Mouse (Mus musculus) liver, embryonic 11.5 days (tissue): ENCODE measurements at regions not wholly inside any gene's neighbourhood (a gene's known extent, or its start where the extent isn't known, plus 50 kb on each side); places are given as distances from the start of the nearest gene placed in this dataset.

ENCODE experiments used
- ATAC-seq: fragments of 200-750 bp; cut with Nextera tagmentation; replicated peaks from 2 replicates; pipeline ENCODE4 v1.8.0; 2017; ENCODE audit warnings: moderate number of reproducible peaks, mild to moderate bottlenecking, moderate TSS enrichment, moderate library complexity; ENCODE audit not compliant: low FRiP score
- DNase-seq: peaks from one replicate; pipeline ENCODE4 v3.0.0-alpha.2; 2017; ENCODE audit warnings: low spot score
- H3K27ac ChIP-seq: fragments of 300-500 bp; sonication (generic); 2 replicates; pipeline ENCODE4 v1.5.1; 2014; ENCODE audit warnings: mild to moderate bottlenecking, low read depth, low read length, control low read depth
- H3K27me3 ChIP-seq: fragments of 300-500 bp; sonication (generic); replicated peaks from 2 replicates; pipeline ENCODE4 v1.6.1; 2014; ENCODE audit warnings: low read length, mixed read lengths; ENCODE audit not compliant: control insufficient read depth, insufficient read depth
- H3K36me3 ChIP-seq: fragments of 300-500 bp; sonication (generic); 2 replicates; pipeline ENCODE4 v1.6.1; 2014; ENCODE audit warnings: mild to moderate bottlenecking, low read length, moderate library complexity, mixed read lengths; ENCODE audit not compliant: control insufficient read depth, insufficient read depth
- H3K4me1 ChIP-seq: fragments of 300-500 bp; sonication (generic); replicated peaks from 2 replicates; pipeline ENCODE4 v1.6.1; 2014; ENCODE audit warnings: low read length, mixed read lengths; ENCODE audit not compliant: control insufficient read depth, insufficient read depth
- H3K4me2 ChIP-seq: fragments of 300-500 bp; sonication (generic); 2 replicates; pipeline ENCODE4 v1.6.1; 2014; ENCODE audit warnings: mild to moderate bottlenecking, control low read depth, moderate library complexity
- H3K4me3 ChIP-seq: fragments of 300-500 bp; sonication (generic); 2 replicates; pipeline ENCODE4 v1.5.1; 2014; ENCODE audit warnings: low read depth, low read length, control low read depth
- H3K9ac ChIP-seq: fragments of 300-500 bp; sonication (generic); 2 replicates; pipeline ENCODE4 v1.6.1; 2014; ENCODE audit warnings: low read depth, low read length, control low read depth
- H3K9me3 ChIP-seq: fragments of 300-500 bp; sonication (generic); 2 replicates; pipeline ENCODE4 v1.6.1; 2016; ENCODE audit warnings: low read length, inconsistent platforms, mixed read lengths; ENCODE audit not compliant: control insufficient read depth
- WGBS: fragments of 180-500 bp; shearing (Covaris S2); extraction: QIAGEN DNeasy Blood & Tissue Kit; methylation state at CpG from one replicate; pipeline ENCODE4 v1.1.7; 2014; 5-methylcytosine and 5-hydroxymethylcytosine counted together

DNA sequence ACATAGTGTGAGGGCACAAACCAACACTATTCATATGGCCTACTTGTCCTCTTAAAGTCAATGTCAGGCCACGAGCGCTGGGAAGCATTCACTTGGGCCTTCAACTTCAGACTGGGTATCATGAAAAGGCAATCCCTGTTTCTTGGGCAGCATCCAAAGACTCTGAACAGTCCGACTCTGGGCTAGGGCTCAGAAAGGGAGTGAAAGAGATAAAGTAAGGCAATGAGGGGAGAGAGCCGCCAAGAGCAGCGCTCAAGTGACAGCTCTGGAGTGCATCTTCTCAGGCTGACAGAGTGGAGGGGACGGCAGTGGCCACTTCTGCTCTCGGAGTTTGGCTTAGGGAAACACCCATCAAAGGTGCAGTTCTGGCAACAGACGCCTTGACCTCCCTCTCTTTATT lies 496.3 kb upstream of the Mki67 start:
- H3K4me3 ChIP-seq, result no peak overlapping the region
- ATAC-seq (no peak), DNase-seq (no peak)
- H3K4me2 ChIP-seq, result no peak overlapping the region
- H3K4me1 ChIP-seq, result no peaks in the 10 kb centered on the region
- no peak overlapping the region for H3K27ac ChIP-seq
- H3K27me3 ChIP-seq, result peaks cover 6% of the 10 kb centered on the region; the same call in 1 of the 2 replicates
- no peak overlapping the region for H3K9ac ChIP-seq
- no peaks in the 10 kb centered on the region for H3K9me3 ChIP-seq
- no peaks in the 10 kb centered on the region for H3K36me3 ChIP-seq
- WGBS, result 56% methylated on average over 8 of the region's 8 CpGs

GRCm38 (mm10) chr7:136213057-136213961 lies 497.1 kb upstream of the Mki67 start:
- WGBS, result 63% methylated on average over 11 of the region's 11 CpGs
- no peak overlapping the region for H3K27ac ChIP-seq
- ATAC-seq (no peak), DNase-seq (no peak)
- no peak overlapping the region for H3K4me3 ChIP-seq
- H3K4me1 ChIP-seq, result no peaks in the 10 kb centered on the region
- H3K4me2 ChIP-seq, result no peak overlapping the region
- H3K9ac ChIP-seq, result no peak overlapping the region
- H3K27me3 ChIP-seq, result peaks cover 6% of the 10 kb centered on the region; the same call in 1 of the 2 replicates
- H3K36me3 ChIP-seq, result no peaks in the 10 kb centered on the region
- no peaks in the 10 kb centered on the region for H3K9me3 ChIP-seq

DNA sequence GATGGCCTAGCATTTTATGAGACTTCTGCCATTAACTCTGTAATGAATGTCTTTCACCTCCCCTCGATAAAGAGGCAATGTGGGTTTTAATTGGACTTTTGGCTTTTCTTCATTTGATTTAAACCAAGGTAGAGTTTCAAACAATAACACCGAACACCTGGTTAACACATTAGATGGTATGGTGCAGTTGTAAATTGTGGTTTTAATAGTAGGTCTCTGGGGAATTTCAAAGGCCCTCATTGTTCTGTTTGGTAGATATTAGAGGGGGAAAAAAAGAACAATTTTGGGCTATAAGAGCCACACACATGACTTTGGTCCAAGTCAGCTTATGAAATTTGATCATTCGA lies 497.8 kb upstream of the Mki67 start:
- Histone ChIP-seq H3K9me3 (no peaks in the 10 kb centered on the region), H3K27me3 (peaks cover 6% of the 10 kb centered on the region; the same call in 1 of the 2 replicates), H3K4me1 (no peaks in the 10 kb centered on the region), H3K9ac (no peak overlapping the region), H3K27ac (no peak overlapping the region), H3K36me3 (no peaks in the 10 kb centered on the region), H3K4me3 (no peak overlapping the region), H3K4me2 (no peak overlapping the region)
- WGBS, result 80% methylated on average over 3 of the region's 3 CpGs
- DNase-seq (no peak), ATAC-seq (no peak)

GRCm38 (mm10) chr7:136214415-136214814 lies 498.3 kb upstream of the Mki67 start:
- H3K27ac ChIP-seq, result no peak overlapping the region
- H3K4me3 ChIP-seq, result no peak overlapping the region
- no peaks in the 10 kb centered on the region for H3K36me3 ChIP-seq
- WGBS, result 63% methylated on average over 4 of the region's 4 CpGs
- no peak overlapping the region for H3K4me2 ChIP-seq
- H3K9ac ChIP-seq, result no peak overlapping the region
- H3K9me3 ChIP-seq, result no peaks in the 10 kb centered on the region
- ATAC-seq (no peak), DNase-seq (no peak)
- H3K4me1 ChIP-seq, result no peaks in the 10 kb centered on the region
- peaks cover 5% of the 10 kb centered on the region; the same call in 1 of the 2 replicates for H3K27me3 ChIP-seq

GRCm38 (mm10) chr7:136216734-136217133 lies 500.6 kb upstream of the Mki67 start:
- H3K4me1 ChIP-seq, result no peaks in the 10 kb centered on the region
- DNase-seq (no peak), ATAC-seq (no peak)
- H3K27me3 ChIP-seq, result no peaks in the 10 kb centered on the region
- no peak overlapping the region for H3K27ac ChIP-seq
- no peaks in the 10 kb centered on the region for H3K9me3 ChIP-seq
- H3K4me2 ChIP-seq, result no peak overlapping the region
- no peaks in the 10 kb centered on the region for H3K36me3 ChIP-seq
- no peak overlapping the region for H3K9ac ChIP-seq
- H3K4me3 ChIP-seq, result no peak overlapping the region

DNA sequence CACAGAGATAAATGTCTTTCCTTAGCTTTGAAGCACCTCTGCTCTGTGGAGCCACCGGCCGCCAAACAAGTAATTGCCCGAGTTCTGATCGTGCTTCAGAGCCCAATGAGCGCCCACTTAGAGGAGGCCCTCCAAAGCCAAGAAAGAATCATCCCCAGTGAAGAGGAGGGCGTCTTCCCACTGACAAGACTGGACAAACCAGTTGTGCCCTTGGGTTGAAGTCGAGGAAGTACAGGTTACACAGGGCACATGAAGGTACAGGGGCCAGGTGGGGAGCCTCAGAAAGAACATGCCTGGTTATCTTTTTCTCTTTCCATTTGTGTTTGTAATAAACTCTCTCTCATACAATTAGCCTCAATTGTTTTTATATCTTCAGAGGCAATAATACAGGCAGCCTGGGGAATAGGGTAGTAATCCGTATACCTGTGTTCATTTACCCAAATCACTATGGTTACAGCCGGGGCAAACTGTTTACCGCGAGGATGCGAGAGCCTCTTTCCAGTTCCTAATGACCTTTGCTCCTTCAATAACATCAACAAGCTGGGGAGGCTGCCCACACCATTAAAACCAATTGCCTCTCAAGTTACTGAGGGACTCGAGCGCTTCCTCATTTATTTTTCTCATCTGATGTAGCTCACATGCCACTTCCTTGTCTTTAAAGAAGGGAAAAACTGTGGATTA lies 503.5 kb upstream of the Mki67 start:
- ATAC-seq (no peak), DNase-seq (no peak)
- 52% methylated on average over 14 of the region's 14 CpGs for WGBS
- Histone ChIP-seq H3K36me3 (no peaks in the 10 kb centered on the region), H3K4me1 (no peaks in the 10 kb centered on the region), H3K9me3 (no peaks in the 10 kb centered on the region), H3K4me2 (no peak overlapping the region), H3K27ac (no peak overlapping the region), H3K9ac (no peak overlapping the region), H3K4me3 (no peak overlapping the region), H3K27me3 (no peaks in the 10 kb centered on the region)

GRCm38 (mm10) chr7:136220245-136221167 lies 504.3 kb upstream of the Mki67 start:
- DNase-seq (no peak), ATAC-seq (no peak)
- Histone ChIP-seq H3K9me3 (no peaks in the 10 kb centered on the region), H3K4me1 (no peaks in the 10 kb centered on the region), H3K9ac (no peak overlapping the region), H3K36me3 (no peaks in the 10 kb centered on the region), H3K27me3 (no peaks in the 10 kb centered on the region), H3K4me3 (no peak overlapping the region), H3K4me2 (no peak overlapping the region), H3K27ac (no peak overlapping the region)
- WGBS, result 46% methylated on average over 5 of the region's 5 CpGs

DNA sequence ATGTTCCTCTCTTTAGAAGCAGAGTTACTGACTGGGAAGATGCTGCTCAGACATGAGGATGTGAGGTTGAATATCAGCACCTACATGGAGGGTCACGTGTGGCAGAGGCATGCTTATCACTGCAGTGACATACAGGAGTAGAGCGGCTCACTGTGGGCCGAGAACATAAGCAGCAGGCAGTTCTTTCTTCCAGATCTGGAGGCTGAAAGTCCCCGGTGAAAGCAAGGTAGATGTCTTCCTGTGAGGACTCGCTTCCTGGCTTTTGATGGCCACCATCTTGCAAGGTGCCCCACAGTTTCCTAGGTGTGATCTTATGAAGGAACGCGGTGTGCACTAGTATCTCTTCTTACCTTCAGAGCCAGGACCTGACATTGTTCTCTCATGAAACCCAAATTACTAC lies 505.5 kb upstream of the Mki67 start:
- Histone ChIP-seq H3K27ac (no peak overlapping the region), H3K4me3 (no peak overlapping the region), H3K27me3 (no peaks in the 10 kb centered on the region), H3K4me2 (no peak overlapping the region), H3K9ac (no peak overlapping the region), H3K9me3 (no peaks in the 10 kb centered on the region), H3K4me1 (no peaks in the 10 kb centered on the region), H3K36me3 (no peaks in the 10 kb centered on the region)
- DNase-seq (no peak), ATAC-seq (no peak)
- 78% methylated on average over 7 of the region's 7 CpGs for WGBS
